Mouse (Mus musculus): ENCODE data around the gene Hps1. TPM values are rescaled to one million over a fixed set of nuclear protein-coding genes. Genes with fewer than 3 reads are reported as not detected.
"Not testable (repeated sequence)": the region's sequence is repeated elsewhere in the genome, so short reads cannot be mapped to it uniquely, and the experiment has no call there.

The Hps1 gene
- polyA plus RNA-seq (2012; rRNA removed): 28.8 and 33.2 TPM in 2 replicates

- peak; percentile 87 to 91 for DNase-seq (ENCODE audit: extremely low spot score in 1 of 2, low spot score in 1 of 2)
These were observed at the start of gene Hps1 for GRCm38 (mm10) chr19:42779531-42780155. Gene Hps1 (minus strand): TSS chr19:42779978.

DNA sequence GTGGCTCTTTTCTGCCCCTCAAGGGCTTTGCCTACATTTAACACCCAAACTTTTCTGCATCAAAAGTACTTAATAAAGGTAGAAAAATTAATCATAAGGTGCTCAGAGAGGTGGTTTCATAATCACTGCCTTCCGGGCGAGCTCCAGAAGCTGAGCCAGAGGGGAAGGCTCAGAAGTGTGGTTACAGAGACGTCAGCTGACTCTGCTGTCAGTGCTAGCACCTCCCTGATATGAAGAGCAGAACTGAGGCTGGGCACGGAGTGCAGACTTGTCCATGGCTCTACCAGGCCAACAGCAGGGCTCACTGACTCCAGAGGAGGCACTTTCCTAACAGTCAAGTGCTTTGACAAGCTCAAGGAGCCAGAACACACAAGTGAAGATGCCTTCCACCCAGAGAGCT lies 49.4 kb upstream of the Hps1 start:
- no peak for DNase-seq (ENCODE audit: extremely low spot score in 1 of 2, low spot score in 1 of 2)

DNA sequence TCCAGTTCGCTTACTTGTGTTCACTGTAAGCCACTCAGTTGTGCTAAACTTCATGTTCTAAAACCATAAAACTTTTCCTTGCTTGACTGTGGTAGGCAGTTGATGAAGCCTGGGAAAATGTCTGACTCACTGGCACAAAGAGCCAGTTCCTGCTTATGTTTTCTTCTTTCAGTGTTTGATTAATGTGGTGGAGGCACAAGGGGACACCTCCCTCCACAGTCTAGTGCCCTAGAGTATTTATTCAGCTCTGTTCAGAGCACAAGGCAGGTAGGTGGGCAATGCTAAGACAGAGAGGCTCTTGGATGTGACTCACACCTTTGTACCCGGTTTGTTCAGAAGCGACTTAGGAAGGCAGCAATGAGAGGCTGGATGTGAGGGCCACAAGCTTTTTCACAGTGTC lies 48.1 kb upstream of the Hps1 start:
- DNase-seq (ENCODE audit: extremely low spot score in 1 of 2, low spot score in 1 of 2): no peak

- no peak for DNase-seq (ENCODE audit: extremely low spot score in 1 of 2, low spot score in 1 of 2)
These were observed 40.3 kb upstream of the Hps1 start for GRCm38 (mm10) chr19:42820109-42820508.

DNA sequence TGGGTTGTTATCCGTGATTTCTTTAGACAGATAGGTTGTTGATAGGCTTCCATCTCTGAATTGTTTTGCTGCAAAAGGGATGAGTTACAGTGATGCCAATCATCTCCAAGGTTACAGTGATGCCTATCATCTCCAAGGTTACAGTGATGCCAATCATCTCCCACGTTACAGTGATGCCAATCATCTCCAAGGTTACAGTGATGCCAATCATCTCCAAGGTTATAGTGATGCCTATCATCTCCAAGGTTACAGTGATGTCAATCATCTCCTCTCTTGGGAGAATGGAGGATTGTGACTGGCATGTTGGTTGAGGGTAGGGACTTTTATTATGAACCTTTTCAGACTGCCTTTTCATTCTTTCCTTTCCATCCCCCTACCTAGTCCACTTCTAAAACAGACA lies 38.0 kb upstream of the Hps1 start:
- DNase-seq (ENCODE audit: extremely low spot score in 1 of 2, low spot score in 1 of 2): no peak

DNA sequence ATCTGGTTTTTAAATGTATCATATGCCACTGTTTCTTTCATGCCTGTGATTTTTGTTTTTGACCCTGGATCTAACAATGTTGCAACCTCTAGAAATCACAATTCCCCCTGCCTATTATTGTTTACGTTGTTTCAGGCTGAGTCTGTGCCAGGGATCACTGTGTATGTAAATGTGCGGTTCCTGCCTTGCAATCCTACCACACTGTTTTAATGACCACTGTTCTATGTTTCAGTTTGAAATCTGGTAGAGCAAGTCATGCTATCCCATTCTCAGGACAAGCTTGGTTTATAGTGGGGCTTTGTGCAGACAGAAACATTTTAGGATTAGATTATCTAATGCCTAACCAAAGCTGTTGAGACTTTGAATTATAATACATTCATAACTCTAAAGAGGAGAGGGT lies 36.5 kb upstream of the Hps1 start:
- no peak for DNase-seq (ENCODE audit: extremely low spot score in 1 of 2, low spot score in 1 of 2)

- DNase-seq (ENCODE audit: extremely low spot score in 1 of 2, low spot score in 1 of 2): no peak
These were observed 30.4 kb upstream of the Hps1 start for GRCm38 (mm10) chr19:42810140-42810539.

GRCm38 (mm10) chr19:42809491-42809890 lies 29.7 kb upstream of the Hps1 start:
- DNase-seq (ENCODE audit: extremely low spot score in 1 of 2, low spot score in 1 of 2): peak in 1 of 2 experiments; percentile 10

- no peak for DNase-seq (ENCODE audit: extremely low spot score in 1 of 2, low spot score in 1 of 2)
These were observed 18.1 kb upstream of the Hps1 start for GRCm38 (mm10) chr19:42797866-42798265.

GRCm38 (mm10) chr19:42795801-42796200 lies 16.0 kb upstream of the Hps1 start:
- no peak for DNase-seq (ENCODE audit: extremely low spot score in 1 of 2, low spot score in 1 of 2)

GRCm38 (mm10) chr19:42794914-42795613 lies 15.3 kb upstream of the Hps1 start:
- DNase-seq (ENCODE audit: extremely low spot score in 1 of 2, low spot score in 1 of 2): peak; percentile 62 to 97

- DNase-seq (ENCODE audit: extremely low spot score in 1 of 2, low spot score in 1 of 2): peak in 1 of 2 experiments; percentile 53
These were observed 8.5 kb upstream of the Hps1 start for GRCm38 (mm10) chr19:42788311-42788710.

GRCm38 (mm10) chr19:42785562-42786220 lies 5.9 kb upstream of the Hps1 start:
- no peak for DNase-seq (ENCODE audit: extremely low spot score in 1 of 2, low spot score in 1 of 2)

DNA sequence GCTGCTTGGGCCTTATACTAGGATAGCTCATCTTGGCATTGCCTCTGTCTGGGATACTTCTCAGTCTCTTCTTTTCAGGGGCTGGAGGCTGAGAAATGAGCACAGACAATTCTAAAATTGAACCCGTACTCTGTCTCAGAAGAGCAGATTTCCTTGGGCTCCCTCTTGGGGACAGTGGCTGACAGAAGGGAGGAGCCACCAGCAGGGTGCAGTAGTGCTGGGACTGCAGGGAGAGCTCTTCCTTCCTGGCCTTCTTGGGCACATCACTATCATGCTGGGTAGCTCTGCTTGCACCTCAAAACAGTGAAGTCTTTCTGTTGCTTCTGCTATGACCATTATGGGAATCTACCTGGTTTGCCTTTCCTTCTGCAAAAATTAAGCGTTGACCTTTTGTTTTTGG lies 5.4 kb upstream of the Hps1 start:
- no peak for DNase-seq (ENCODE audit: extremely low spot score in 1 of 2, low spot score in 1 of 2)

GRCm38 (mm10) chr19:42780156-42780538 lies 369 bp upstream of the Hps1 start:
- DNase-seq (ENCODE audit: extremely low spot score in 1 of 2, low spot score in 1 of 2): not testable (repeated sequence)

GRCm38 (mm10) chr19:42777801-42778200 lies 2.0 kb downstream of the Hps1 start:
- DNase-seq (ENCODE audit: extremely low spot score in 1 of 2, low spot score in 1 of 2): peak in 1 of 2 experiments; percentile 54

DNA sequence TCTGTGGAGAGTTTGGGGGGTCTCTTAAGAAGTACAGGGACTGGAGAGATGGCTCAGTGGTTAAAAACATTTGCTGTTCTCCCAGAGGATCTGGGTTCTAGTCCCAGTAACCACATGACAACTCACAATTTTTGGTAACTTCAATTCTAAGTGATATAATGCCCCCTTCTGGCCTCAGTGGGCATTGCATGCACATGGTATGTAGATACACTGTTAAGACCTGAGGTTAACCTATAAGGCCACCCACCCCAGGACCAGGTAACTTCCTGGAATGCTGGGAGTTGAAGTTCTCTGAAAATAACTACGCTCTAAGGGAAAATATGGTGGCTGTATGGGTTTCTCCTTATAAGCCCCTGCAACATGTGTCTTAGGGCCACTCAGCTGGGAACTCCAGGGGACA lies 3.0 kb downstream of the Hps1 start:
- DNase-seq (ENCODE audit: extremely low spot score in 1 of 2, low spot score in 1 of 2): peak in 1 of 2 experiments; percentile 38

GRCm38 (mm10) chr19:42770141-42770872 lies 9.5 kb downstream of the Hps1 start:
- no peak for DNase-seq (ENCODE audit: extremely low spot score in 1 of 2, low spot score in 1 of 2)

DNA sequence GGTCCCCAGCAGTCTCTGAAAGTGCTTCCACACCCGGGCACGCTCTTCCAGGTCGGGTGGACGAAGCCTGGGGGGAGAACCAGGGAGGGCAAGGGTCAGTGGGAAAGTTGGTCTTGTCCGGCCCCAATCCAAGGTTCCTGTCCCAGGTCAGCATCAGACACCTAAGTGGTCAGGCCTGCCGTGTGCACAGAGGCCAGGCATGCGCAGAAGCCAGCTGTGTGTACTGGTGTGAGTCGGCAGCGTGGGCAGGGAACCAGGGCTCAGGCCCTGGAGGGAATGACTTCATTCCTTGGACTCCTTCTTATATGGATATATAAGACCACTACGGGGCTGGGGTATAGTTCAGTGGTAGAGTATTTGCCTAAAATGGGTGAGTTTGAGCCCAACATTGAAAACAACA lies 10.1 kb downstream of the Hps1 start:
- DNase-seq (ENCODE audit: extremely low spot score in 1 of 2, low spot score in 1 of 2): no peak

DNA sequence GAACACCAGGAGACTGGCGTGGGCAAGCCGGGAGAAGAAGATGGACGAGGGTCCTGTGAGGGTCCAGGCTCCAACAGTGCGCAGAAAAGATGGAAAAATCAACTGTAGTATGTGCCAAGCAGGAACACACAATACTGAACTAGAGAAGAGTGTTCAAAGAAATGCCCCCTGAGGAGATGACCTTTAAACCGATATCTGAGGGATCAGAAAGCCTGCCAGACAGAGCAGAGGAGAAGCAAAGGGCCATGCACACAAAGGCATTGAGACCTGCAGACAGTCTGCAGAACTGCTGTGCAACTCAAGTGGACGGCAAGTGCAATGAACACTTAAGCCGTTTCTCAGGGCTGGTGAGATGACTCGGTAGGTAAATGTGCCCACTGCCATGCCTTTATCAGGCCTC lies 12.4 kb downstream of the Hps1 start:
- DNase-seq (ENCODE audit: extremely low spot score in 1 of 2, low spot score in 1 of 2): no peak

GRCm38 (mm10) chr19:42764398-42764797 lies 15.4 kb downstream of the Hps1 start:
- no peak for DNase-seq (ENCODE audit: extremely low spot score in 1 of 2, low spot score in 1 of 2)

Data from frontal cortex, adult 2 months (tissue).